Comparison of ENCODE assay signal across 8 mouse cellular contexts in genomic region chr7:4938456-4938855, GRCm38 (mm10). TPM values are rescaled to one million over a fixed set of nuclear protein-coding genes. Genes with fewer than 3 reads are reported as not detected.
A peak's percentile ranks its signal among the peaks of the same experiment; 100 is the strongest.
DNase-seq lines count a peak whose midpoint lies in the region; ATAC-seq lines count a peak whose summit lies in the region.

No protein-coding gene starts in this region.

- peak; percentile 54 for DNase-seq in kidney, adult 11 months
- peak; percentile 85 for DNase-seq in CD4-positive, CD25-positive, alpha-beta regulatory T cell, adult 2 months (ENCODE audit: low read depth, low spot score)
- peak; percentile 52 for DNase-seq in adipocyte (ENCODE audit: low spot score)
- DNase-seq in embryo, embryonic 9.5 days (ENCODE audit: extremely low spot score): peak; percentile 57
- peak; percentile 86 for DNase-seq in kidney, postnatal 10 days
- DNase-seq in thymus, postnatal 14 days: peak; percentile 84

- WGBS in kidney, embryonic 14.5 days: 49% methylated on average over 2 of the region's 2 CpGs

- H3K27me3 ChIP-seq in kidney, embryonic 14.5 days (ENCODE audit: control insufficient read depth, insufficient read depth, low read length): no peaks in the 10 kb centered on the region

- no peak overlapping the region for H3K27ac ChIP-seq in kidney, embryonic 14.5 days (ENCODE audit: low read depth, low read length)

- H3K9me3 ChIP-seq in kidney, embryonic 14.5 days (ENCODE audit: control insufficient read depth, low read length): no peaks in the 10 kb centered on the region

- no peak overlapping the region for H3K9ac ChIP-seq in kidney, embryonic 14.5 days (ENCODE audit: low read depth, low read length)

- no peak overlapping the region for H3K4me2 ChIP-seq in kidney, embryonic 14.5 days (replicated peaks; ENCODE audit: low read depth, low read length)

- ATAC-seq in kidney, embryonic 14.5 days (ENCODE audit: low FRiP score, low TSS enrichment): no peak
- peak; percentile 60 for ATAC-seq in megakaryocyte, adult 5-6 weeks (ENCODE audit: poor library complexity, severe bottlenecking)

- no peaks in the 10 kb centered on the region for H3K4me1 ChIP-seq in kidney, embryonic 14.5 days (ENCODE audit: control insufficient read depth, insufficient read depth, low read length)

- no peak overlapping the region for H3K4me3 ChIP-seq in kidney, embryonic 14.5 days (ENCODE audit: low read length)

- H3K36me3 ChIP-seq in kidney, embryonic 14.5 days (ENCODE audit: control insufficient read depth, insufficient read depth, low read length): no peaks in the 10 kb centered on the region

RNA-seq across cellular contexts. Expression of gene Ssc5d, which starts 12.9 kb away (rescaled TPM):
- polyA plus RNA-seq in kidney, embryonic 14.5 days (2014; fragmentation: Nextera tagmentation; extraction: Ambion mirVana): 1.1 and 2.5 TPM in 2 replicates
- not detected in 2 replicates for total RNA-seq in megakaryocyte, adult 5-6 weeks (2015)
- total RNA-seq in megakaryocyte, adult 5-6 weeks (2017): 0.04 TPM in 1 of 2 replicates, not detected in the other

RNA-seq across cellular contexts. Expression of gene Nat14, which starts 16.6 kb away (rescaled TPM):
- 3.1 and 3.6 TPM in 2 replicates for polyA plus RNA-seq in kidney, embryonic 14.5 days (2014; fragmentation: Nextera tagmentation; extraction: Ambion mirVana)
- 0.13 and 0.82 TPM in 2 replicates for total RNA-seq in megakaryocyte, adult 5-6 weeks (2015)
- total RNA-seq in megakaryocyte, adult 5-6 weeks (2017): 0.11 and 1.1 TPM in 2 replicates

RNA-seq across cellular contexts. Expression of gene Zfp628, which starts 23.4 kb away (rescaled TPM):
- polyA plus RNA-seq in kidney, embryonic 14.5 days (2014; fragmentation: Nextera tagmentation; extraction: Ambion mirVana): 4.5 and 5.2 TPM in 2 replicates
- 6.7 and 7.3 TPM in 2 replicates for total RNA-seq in megakaryocyte, adult 5-6 weeks (2015)
- 1.9 and 3.0 TPM in 2 replicates for total RNA-seq in megakaryocyte, adult 5-6 weeks (2017)

RNA-seq across cellular contexts. Expression of gene Sbk2, which starts 25.8 kb away (rescaled TPM):
- 0.43 TPM in 1 of 2 replicates, not detected in the other for polyA plus RNA-seq in kidney, embryonic 14.5 days (2014; fragmentation: Nextera tagmentation; extraction: Ambion mirVana)
- total RNA-seq in megakaryocyte, adult 5-6 weeks (2015): not detected in 2 replicates
- not detected in 2 replicates for total RNA-seq in megakaryocyte, adult 5-6 weeks (2017)

RNA-seq across cellular contexts. Expression of gene Gm36210, which starts 32.1 kb away (rescaled TPM):
- 0.22 TPM in 1 of 2 replicates, not detected in the other for polyA plus RNA-seq in kidney, embryonic 14.5 days (2014; fragmentation: Nextera tagmentation; extraction: Ambion mirVana)
- not detected in 2 replicates for total RNA-seq in megakaryocyte, adult 5-6 weeks (2015)
- total RNA-seq in megakaryocyte, adult 5-6 weeks (2017): not detected in 2 replicates
